Mouse (Mus musculus): ENCODE results near the gene Uckl1. TPM values are rescaled to one million over a fixed set of nuclear protein-coding genes. Genes with fewer than 3 reads are reported as not detected.

Uckl1 gene
- polyA plus RNA-seq, 1 experiment from 2014 or later, result 50.8 TPM

DNA sequence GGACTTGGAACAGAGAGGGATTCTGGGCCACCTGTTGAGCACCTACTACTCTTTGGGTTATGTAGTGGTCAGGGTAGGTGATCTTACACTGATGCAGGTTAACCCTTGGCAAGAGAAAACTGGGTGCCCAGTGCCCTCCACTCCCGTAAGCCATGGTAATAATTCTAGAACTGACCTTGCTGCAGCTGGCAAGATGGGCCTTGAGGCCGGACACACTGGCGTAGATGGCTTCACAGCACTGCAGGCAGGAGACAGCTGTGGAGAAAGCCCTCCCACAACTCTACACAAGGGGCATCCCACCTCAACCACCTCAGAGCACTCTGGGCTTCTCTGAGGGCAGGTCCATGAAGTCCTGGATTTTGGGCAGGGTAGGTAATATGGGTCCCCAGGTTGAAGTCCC lies 1.4 kb upstream of the Uckl1 start:
- Histone ChIP-seq H3K9ac (no peak overlapping the region), H3K4me1 (peaks cover 4% of the 10 kb centered on the region), H3K9me3 (no peaks in the 10 kb centered on the region), H3K27me3 (no peaks in the 10 kb centered on the region), H3K36me3 (replicated peaks) (peaks cover 79% of the 10 kb centered on the region), H3K4me3 (replicated peaks) (no peak overlapping the region), H3K27ac (no peak overlapping the region), H3K4me2 (no peak overlapping the region)
- 97% methylated on average over 3 of the region's 3 CpGs for WGBS
- ATAC-seq (ENCODE audit: low FRiP score), result no peak

DNA sequence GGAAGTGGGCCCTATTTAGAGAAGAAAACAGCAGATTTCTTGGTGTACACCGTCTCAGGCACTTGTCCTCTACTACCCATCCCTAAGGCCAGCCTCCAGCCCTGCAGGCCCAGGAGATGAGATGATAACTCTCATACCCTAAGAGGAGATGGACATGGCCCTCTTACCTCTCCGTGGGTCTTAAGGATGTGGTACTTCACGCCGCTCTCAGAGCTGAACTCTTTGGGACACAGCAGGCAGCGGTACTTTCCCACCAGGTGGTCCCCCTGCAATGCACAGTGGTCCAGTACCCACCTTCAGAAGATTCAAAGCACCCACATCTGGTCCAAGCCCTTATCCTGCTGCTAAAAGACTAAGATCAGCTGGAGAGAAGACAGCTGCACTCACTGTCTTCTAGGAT lies 814 bp upstream of the Uckl1 start:
- ATAC-seq (ENCODE audit: low FRiP score), result no peak
- H3K36me3 ChIP-seq (replicated peaks), result peaks cover 76% of the 10 kb centered on the region
- 95% methylated on average over 5 of the region's 5 CpGs for WGBS

GRCm38 (mm10) chr2:181583460-181584257 lies 1.0 kb downstream of the Uckl1 start:
- H3K27ac ChIP-seq, result no peak overlapping the region
- peaks cover 57% of the 10 kb centered on the region for H3K36me3 ChIP-seq (replicated peaks)
- H3K4me1 ChIP-seq, result peaks cover 11% of the 10 kb centered on the region
- no peak overlapping the region for H3K9ac ChIP-seq
- 86% methylated on average over 3 of the region's 3 CpGs for WGBS
- no peak overlapping the region for H3K4me3 ChIP-seq (replicated peaks)
- ATAC-seq (ENCODE audit: low FRiP score), result no peak
- H3K27me3 ChIP-seq, result no peaks in the 10 kb centered on the region
- no peak overlapping the region for H3K4me2 ChIP-seq
- H3K9me3 ChIP-seq, result no peaks in the 10 kb centered on the region

More for the DNA sequence above, 814 bp upstream of the Uckl1 start:
- Histone ChIP-seq H3K4me1 (peaks cover 5% of the 10 kb centered on the region), H3K4me3 (replicated peaks) (no peak overlapping the region), H3K4me2 (no peak overlapping the region), H3K27me3 (no peaks in the 10 kb centered on the region), H3K27ac (no peak overlapping the region), H3K9me3 (no peaks in the 10 kb centered on the region), H3K9ac (no peak overlapping the region)

DNA sequence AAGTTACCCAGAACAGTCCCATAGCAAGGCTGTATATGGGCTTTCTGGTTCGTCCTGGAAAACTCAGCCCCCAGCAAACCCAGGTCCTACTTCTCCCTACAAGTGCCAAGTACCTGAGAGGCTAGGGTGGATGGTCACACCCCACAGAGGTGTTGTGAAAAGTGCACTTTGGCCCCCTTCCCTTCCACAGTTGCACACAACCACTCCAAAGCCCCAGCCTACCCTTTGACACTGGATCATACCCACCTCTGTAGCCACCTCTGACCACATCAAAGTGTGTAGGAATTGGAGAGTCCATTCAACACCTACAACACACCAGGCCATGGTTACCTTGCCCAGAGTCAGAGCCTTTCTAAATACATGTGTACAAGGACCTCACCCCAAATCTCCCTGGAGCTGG lies 1.8 kb downstream of the Uckl1 start:
- WGBS, result 91% methylated on average over 1 of the region's 1 CpGs
- no peak overlapping the region for H3K4me3 ChIP-seq (replicated peaks)
- H3K27ac ChIP-seq, result no peak overlapping the region
- no peak overlapping the region for H3K4me2 ChIP-seq
- H3K27me3 ChIP-seq, result no peaks in the 10 kb centered on the region
- no peak for ATAC-seq (ENCODE audit: low FRiP score)
- H3K4me1 ChIP-seq, result peaks cover 11% of the 10 kb centered on the region
- H3K9me3 ChIP-seq, result no peaks in the 10 kb centered on the region
- no peak overlapping the region for H3K9ac ChIP-seq
- H3K36me3 ChIP-seq (replicated peaks), result peaks cover 50% of the 10 kb centered on the region

DNA sequence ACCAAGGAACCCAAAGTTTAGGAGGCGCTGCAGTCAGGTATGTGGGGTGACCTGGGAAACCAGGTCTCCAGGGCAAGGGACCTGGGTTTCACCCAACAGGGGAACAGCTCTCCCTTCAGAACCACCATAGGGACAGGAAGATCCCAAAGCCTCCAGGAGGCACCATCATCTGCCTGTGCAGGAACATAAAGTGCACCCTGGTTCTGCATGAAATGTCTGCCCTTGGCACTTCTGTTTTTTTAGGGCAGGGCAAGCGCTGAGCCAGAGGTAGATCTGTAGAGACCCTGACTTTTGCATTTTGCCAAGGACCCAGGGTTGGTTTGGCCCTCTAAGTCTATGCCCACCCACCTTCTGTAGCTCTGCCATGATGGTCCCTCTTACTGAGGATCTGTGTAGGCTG lies 2.3 kb downstream of the Uckl1 start:
- Histone ChIP-seq H3K9me3 (no peaks in the 10 kb centered on the region), H3K27me3 (no peaks in the 10 kb centered on the region), H3K9ac (no peak overlapping the region), H3K36me3 (replicated peaks) (peaks cover 44% of the 10 kb centered on the region), H3K4me3 (replicated peaks) (peak overlapping the region; percentile 75; the same call in 1 of the 2 replicates), H3K4me1 (peaks cover 11% of the 10 kb centered on the region), H3K27ac (no peak overlapping the region), H3K4me2 (peak overlapping the region; percentile 94)
- 71% methylated on average over 2 of the region's 2 CpGs for WGBS
- no peak for ATAC-seq (ENCODE audit: low FRiP score)

DNA sequence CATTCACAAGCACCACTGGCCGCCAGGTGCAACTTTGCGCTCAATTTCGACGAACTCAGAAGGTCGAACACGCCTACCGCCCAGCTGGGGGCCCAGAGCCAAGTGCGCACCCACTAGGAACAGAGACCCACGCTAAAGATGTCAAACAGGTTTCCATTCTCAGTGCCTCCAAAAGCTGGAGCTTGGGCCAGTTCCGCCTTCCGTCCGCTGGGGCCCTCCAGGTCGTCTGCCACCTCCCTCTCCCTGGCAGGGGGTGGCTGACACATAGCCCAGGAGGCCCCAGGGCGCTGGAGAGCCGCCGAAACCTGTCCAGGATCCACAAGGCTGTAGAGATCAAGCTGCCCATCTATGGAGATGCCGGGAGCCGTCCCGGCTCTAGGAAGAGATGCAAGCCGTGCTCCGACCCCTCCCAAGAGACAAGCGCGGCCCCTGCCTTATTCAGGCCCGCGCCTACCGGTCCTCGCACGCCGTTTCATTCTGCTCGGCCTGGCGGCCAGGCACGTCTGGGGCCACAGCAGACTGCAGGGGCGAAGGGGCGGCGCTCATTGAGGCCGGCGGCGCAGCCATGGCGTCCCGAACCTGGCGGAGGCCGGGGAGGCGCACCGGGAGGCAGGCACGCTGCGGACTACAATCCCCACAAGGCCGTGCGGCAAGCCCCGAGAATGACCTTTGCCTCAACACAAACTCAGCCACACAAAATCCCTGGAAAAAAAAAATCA lies 3.1 kb downstream of the Uckl1 start:
- under 1% methylated on average over 49 of the region's 49 CpGs for WGBS
- H3K4me3 ChIP-seq (replicated peaks), result peak overlapping the region; percentile 75
- peak overlapping the region; percentile 94 for H3K4me2 ChIP-seq
- H3K9me3 ChIP-seq, result no peaks in the 10 kb centered on the region
- peaks cover 36% of the 10 kb centered on the region for H3K36me3 ChIP-seq (replicated peaks)
- H3K27me3 ChIP-seq, result no peaks in the 10 kb centered on the region
- peaks cover 11% of the 10 kb centered on the region for H3K4me1 ChIP-seq
- ATAC-seq (ENCODE audit: low FRiP score), result peak; percentile 89
- H3K9ac ChIP-seq, result peak overlapping the region; percentile 79
- H3K27ac ChIP-seq, result peak overlapping the region; percentile 91

DNA sequence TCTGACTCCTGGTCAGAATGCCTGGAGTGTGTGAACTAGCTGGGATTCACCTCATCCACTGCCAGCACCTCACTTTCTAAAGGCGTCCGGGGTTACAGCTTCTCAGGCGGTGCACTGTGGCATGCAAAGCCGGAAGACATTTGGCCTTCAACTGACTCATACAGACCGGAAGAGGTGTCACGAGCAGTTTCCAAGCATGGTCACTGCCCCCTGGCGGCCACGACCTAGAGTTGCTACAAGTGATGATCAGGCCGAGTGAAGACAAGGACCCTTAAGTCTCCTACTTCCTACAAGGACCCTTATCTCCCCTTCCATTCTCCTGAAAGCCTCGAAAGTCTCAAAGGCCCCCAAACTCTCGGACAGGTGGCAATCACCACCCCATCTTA lies 3.7 kb downstream of the Uckl1 start:
- peak overlapping the region; percentile 91 for H3K27ac ChIP-seq
- H3K36me3 ChIP-seq (replicated peaks), result peaks cover 31% of the 10 kb centered on the region
- peak overlapping the region; percentile 94 for H3K4me2 ChIP-seq
- under 1% methylated on average over 11 of the region's 11 CpGs for WGBS
- peak overlapping the region; percentile 75 for H3K4me3 ChIP-seq (replicated peaks)
- peaks cover 11% of the 10 kb centered on the region for H3K4me1 ChIP-seq
- H3K9me3 ChIP-seq, result no peaks in the 10 kb centered on the region
- ATAC-seq (ENCODE audit: low FRiP score), result peak; percentile 74
- H3K27me3 ChIP-seq, result no peaks in the 10 kb centered on the region
- H3K9ac ChIP-seq, result peak overlapping the region; percentile 79

- no peak for ATAC-seq (ENCODE audit: low FRiP score)
- H3K27ac ChIP-seq, result no peak overlapping the region
Measured at GRCm38 (mm10) chr2:181580131-181580772, 4.4 kb downstream of the Uckl1 start.

DNA sequence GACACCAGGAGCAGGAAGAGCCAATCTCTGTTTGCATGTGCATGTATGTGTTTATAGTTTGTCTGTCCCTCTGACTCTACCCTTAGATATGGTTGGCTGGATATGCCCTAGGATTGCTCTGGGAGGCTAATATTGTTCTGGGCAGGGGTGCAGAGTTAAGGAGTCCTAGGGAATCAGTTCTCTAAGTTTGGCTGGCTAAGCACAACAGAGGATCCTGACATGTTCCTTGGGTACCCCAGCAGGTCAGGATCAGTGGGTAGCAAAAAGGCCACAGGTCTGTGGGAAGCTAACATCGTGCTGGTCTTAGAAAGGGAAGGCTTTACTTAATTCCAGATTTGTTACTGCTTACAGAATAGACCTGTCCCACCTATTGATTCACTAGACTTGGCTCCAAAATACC lies 5.0 kb downstream of the Uckl1 start:
- Histone ChIP-seq H3K4me2 (no peak overlapping the region), H3K9me3 (no peaks in the 10 kb centered on the region), H3K4me1 (peaks cover 11% of the 10 kb centered on the region), H3K27me3 (no peaks in the 10 kb centered on the region), H3K27ac (no peak overlapping the region), H3K4me3 (replicated peaks) (no peak overlapping the region), H3K9ac (peak overlapping the region; percentile 9; the same call in 1 of the 2 replicates), H3K36me3 (replicated peaks) (peaks cover 19% of the 10 kb centered on the region)
- ATAC-seq (ENCODE audit: low FRiP score), result no peak
- 96% methylated on average over 1 of the region's 1 CpGs for WGBS

More at GRCm38 (mm10) chr2:181580131-181580772, 4.4 kb downstream of the Uckl1 start:
- Histone ChIP-seq H3K9me3 (no peaks in the 10 kb centered on the region), H3K9ac (peak overlapping the region; percentile 79; the same call in 1 of the 2 replicates), H3K36me3 (replicated peaks) (peaks cover 23% of the 10 kb centered on the region), H3K4me3 (replicated peaks) (peak overlapping the region; percentile 75), H3K4me1 (peaks cover 11% of the 10 kb centered on the region), H3K4me2 (peak overlapping the region; percentile 94), H3K27me3 (no peaks in the 10 kb centered on the region)
- WGBS, result 84% methylated on average over 5 of the region's 5 CpGs

DNA sequence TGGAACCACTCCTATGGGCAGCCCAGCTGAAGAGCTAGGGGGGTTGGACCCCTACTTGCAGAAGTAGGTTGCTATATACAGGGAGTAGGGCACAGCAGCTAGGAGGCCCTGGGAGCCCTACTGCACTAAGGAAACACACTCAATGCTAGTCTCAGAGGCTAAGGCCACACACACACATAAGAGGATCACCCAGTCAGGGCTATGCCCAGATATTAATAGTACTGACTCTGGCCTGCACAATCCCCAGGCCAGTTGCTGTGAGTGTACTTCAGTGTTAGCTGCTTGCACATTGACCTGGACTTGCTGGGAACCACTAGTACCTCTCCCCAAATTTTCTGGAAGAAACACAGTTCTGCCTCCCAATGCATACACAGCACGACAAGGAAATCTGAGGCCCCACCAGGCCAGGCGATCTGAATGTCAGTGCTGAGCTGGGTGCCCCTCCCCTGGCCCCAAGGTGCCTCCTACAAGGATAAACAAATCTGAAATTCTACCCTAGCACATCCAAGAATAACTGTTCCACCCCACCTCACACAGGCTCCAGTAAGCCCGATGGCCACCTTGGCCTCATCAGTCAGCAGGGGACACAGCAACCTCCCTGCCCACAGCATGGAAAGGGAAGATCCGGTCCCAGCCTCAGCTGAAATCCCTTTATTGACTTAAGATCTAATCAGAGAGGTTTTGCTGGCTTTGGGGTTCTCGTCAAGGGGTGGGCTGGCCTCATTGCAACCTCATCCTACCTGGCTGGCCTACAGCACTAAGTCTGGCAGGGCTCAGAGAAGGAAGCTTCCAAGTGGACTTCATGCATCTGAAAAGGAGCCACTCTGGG lies 5.7 kb downstream of the Uckl1 start:
- no peak overlapping the region for H3K9ac ChIP-seq
- H3K9me3 ChIP-seq, result no peaks in the 10 kb centered on the region
- H3K4me3 ChIP-seq (replicated peaks), result no peak overlapping the region
- WGBS, result 72% methylated on average over 5 of the region's 5 CpGs
- H3K27ac ChIP-seq, result no peak overlapping the region
- ATAC-seq (ENCODE audit: low FRiP score), result no peak
- peaks cover 19% of the 10 kb centered on the region for H3K36me3 ChIP-seq (replicated peaks)
- no peaks in the 10 kb centered on the region for H3K27me3 ChIP-seq
- H3K4me1 ChIP-seq, result peaks cover 11% of the 10 kb centered on the region
- no peak overlapping the region for H3K4me2 ChIP-seq

DNA sequence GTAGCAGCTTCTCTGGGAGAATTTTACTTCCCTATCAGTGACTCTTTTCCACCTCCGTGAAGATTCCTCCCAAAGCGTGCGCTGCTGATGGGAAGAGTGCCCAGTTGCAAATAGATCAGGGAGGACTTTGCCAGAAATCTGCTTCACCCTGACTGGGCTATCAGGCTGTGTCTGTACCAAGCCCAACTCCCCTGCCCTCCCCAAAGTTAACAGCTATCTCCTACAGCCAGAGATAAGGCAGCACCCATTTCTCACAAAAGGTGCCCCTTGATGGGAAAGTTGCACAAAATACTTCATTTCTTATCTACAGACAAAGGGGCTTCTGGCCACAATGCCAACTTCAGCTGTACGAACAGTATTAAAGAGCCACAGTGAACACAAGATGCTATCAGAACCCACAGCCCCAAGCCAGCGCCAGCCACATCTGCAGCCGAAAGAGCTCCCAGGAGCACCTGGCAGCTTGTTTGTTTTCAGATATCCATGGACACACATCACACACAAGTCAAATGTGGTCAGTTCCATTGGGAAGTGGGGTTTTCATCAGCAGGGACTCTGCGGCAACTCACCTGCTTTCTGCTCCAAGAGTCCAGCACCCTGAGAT lies 6.6 kb downstream of the Uckl1 start:
- Histone ChIP-seq H3K9me3 (no peaks in the 10 kb centered on the region), H3K27me3 (no peaks in the 10 kb centered on the region), H3K4me2 (no peak overlapping the region), H3K27ac (no peak overlapping the region), H3K9ac (no peak overlapping the region), H3K4me3 (replicated peaks) (no peak overlapping the region), H3K4me1 (peaks cover 11% of the 10 kb centered on the region), H3K36me3 (replicated peaks) (peaks cover 12% of the 10 kb centered on the region)
- 88% methylated on average over 7 of the region's 7 CpGs for WGBS
- ATAC-seq (ENCODE audit: low FRiP score), result no peak
